Mouse (Mus musculus): ENCODE measurements around the gene Olfr202. TPM values are rescaled to one million over a fixed set of nuclear protein-coding genes. Genes with fewer than 3 reads are reported as not detected.

Olfr202 gene
- total RNA-seq (2023) = not detected

GRCm38 (mm10) chr16:59286693-59287092 lies at the start of gene Olfr202:
Olfr202 (minus strand) TSS chr16:59286793.

GRCm38 (mm10) chr16:59331038-59331437 lies 44.4 kb upstream of the Olfr202 start, which contains the start of gene Olfr205:
Olfr205 (minus strand) TSS chr16:59331138.

GRCm38 (mm10) chr16:59318148-59318547 lies 31.6 kb upstream of the Olfr202 start, which contains the start of gene Olfr204:
Olfr204 (minus strand) TSS chr16:59318248.

DNA sequence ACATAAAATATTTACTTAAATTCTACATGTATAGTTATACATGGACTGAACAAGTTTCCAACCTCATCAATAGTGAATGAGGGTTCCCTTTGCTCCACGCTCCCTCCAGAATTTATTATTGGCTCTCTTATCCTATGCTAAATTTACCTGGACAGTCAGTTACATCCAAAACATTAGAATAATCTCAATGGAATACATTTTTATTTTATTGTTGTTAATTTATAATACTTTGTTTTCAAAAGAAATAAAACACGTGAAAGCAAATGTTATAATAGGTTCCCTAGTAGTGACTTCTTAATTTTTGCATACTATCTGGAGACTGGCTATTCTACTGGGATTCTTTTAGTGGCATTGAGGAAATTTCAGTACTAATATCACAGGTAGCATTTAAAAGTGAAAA lies 12.0 kb upstream of the Olfr202 start, which contains the start of gene Olfr203:
Gene Olfr203, plus strand, starts transcription at position 301 of the 400 bp plus-strand sequence.

DNA sequence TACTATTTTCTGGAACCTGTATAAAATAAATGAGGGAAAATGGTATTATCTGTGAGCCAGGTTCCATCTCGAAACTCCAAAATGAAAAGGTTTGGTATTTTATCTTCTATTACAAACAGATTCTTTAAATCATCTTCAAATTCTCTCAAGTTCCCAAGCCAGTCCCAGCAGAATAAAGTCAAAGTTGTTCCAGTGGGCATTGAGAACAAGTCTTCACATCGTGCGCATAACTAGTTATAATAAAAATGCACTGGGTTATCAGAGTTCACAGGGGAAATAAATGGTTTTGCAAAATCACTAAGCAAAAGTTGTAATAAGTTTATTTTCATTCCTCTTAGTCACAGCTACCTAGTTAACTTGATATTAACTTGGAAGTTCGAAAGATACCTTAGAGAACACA lies 14.1 kb downstream of the Olfr202 start, which contains the start of gene Olfr201:
Gene Olfr201, minus strand, starts transcription at position 101 of the 400 bp plus-strand sequence.

Other genes with a start within 250 kb of the Olfr202 start
- gene Olfr187, start 247.0 kb downstream of the Olfr202 start, total RNA-seq (2023) = not detected
- gene Olfr190, start 208.8 kb downstream of the Olfr202 start, total RNA-seq (2023) = not detected
- not detected for gene Olfr191, start 197.0 kb downstream of the Olfr202 start, total RNA-seq (2023)
- gene Olfr193, start 174.9 kb downstream of the Olfr202 start, total RNA-seq (2023) = not detected
- gene Olfr194, start 165.7 kb downstream of the Olfr202 start, total RNA-seq (2023) = not detected
- not detected for gene Olfr195, start 139.7 kb downstream of the Olfr202 start, total RNA-seq (2023)
- not detected for gene Olfr196, start 116.3 kb downstream of the Olfr202 start, total RNA-seq (2023)
- gene Olfr198, start 83.3 kb downstream of the Olfr202 start, total RNA-seq (2023) = not detected
- not detected for gene Olfr199, start 67.0 kb downstream of the Olfr202 start, total RNA-seq (2023)
- not detected for gene Olfr201, start 14.2 kb downstream of the Olfr202 start, total RNA-seq (2023)
- gene Olfr203, start 12.1 kb upstream of the Olfr202 start, total RNA-seq (2023) = not detected
- not detected for gene Olfr204, start 31.5 kb upstream of the Olfr202 start, total RNA-seq (2023)
- not detected for gene Olfr205, start 44.3 kb upstream of the Olfr202 start, total RNA-seq (2023)
- gene Olfr206, start 62.5 kb upstream of the Olfr202 start, total RNA-seq (2023) = not detected
- not detected for gene Olfr209, start 77.2 kb upstream of the Olfr202 start, total RNA-seq (2023)
- gene Gabrr3, start 120.5 kb upstream of the Olfr202 start, total RNA-seq (2023) = not detected
- 10 to 100 TPM; 14.7 to 18.7 TPM for gene Riox2, start 185.0 kb upstream of the Olfr202 start, total RNA-seq (2023)

Data from neutrophil, adult 59 days (primary cell).